Comparison of ENCODE assay signal across 13 mouse cellular contexts in the genomic region with DNA sequence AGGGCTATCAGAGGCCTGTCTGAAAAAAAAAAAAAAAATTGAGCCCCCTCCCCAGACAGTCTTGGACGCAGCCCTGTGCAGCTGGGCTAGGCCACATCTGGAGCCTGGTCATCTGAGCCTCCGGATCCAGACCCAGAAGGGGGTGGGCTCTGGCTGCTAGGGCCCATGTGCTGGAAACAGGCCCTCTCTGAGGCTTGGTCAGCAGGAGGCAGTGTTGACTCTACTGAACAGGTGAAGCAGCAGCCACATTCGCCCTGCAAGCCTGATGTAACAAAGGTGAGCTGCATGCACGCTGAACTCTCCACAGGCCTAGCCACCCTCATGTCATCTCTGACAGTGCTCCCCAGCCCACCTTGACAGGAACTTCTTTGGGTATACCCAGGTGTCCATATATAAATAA. TPM values are rescaled to one million over a fixed set of nuclear protein-coding genes. Genes with fewer than 3 reads are reported as not detected.
A peak's percentile ranks its signal among the peaks of the same experiment; 100 is the strongest.
DNase-seq lines count a peak whose midpoint lies in the region; ATAC-seq and TF ChIP-seq lines count a peak whose summit lies in the region.
"Had no signal": no experiment of that assay in that cellular context is flagged by ENCODE, and none has a peak within 500 bp of the region (broad histone marks: within the 10 kb centered on the region; RNA-seq: fewer than 3 reads in every experiment).

No protein-coding gene starts in this region.

- TF ChIP-seq CTCF in liver, postnatal 0 days (IDR thresholded peaks at IDR 0.05; ENCODE audit: low read depth) = peak; percentile 39

- no peak for ATAC-seq in liver, postnatal 0 days

- no peak overlapping the region for H3K4me3 ChIP-seq in liver, postnatal 0 days (ENCODE audit: low read depth, low read length)
- H3K4me3 ChIP-seq: lung, embryonic 15.5 days had no signal

- intact Hi-C loops in gastrocnemius, postnatal 14 days (cut with DNase I; ENCODE audit: low total_unique reads) = no loop called here

- no peak overlapping the region for H3K9ac ChIP-seq in liver, postnatal 0 days (replicated peaks)
- H3K9ac ChIP-seq: lung, embryonic 15.5 days had no signal

- no peak for TF ChIP-seq EP300 in liver, postnatal 0 days (IDR thresholded peaks at IDR 0.05; ENCODE audit: low read depth)

- H3K4me2 ChIP-seq in liver, postnatal 0 days (ENCODE audit: low read depth, low read length) = no peak overlapping the region
- H3K4me2 ChIP-seq: lung, embryonic 15.5 days had no signal

- 74% methylated on average over 4 of the region's 4 CpGs for WGBS in liver, postnatal 0 days (ENCODE audit: insufficient replicate concordance)

- no peaks in the 10 kb centered on the region for H3K36me3 ChIP-seq in liver, postnatal 0 days (replicated peaks; ENCODE audit: insufficient read depth, low read length)

- no peak overlapping the region for H3K27ac ChIP-seq in liver, postnatal 0 days (ENCODE audit: low read depth)
- H3K27ac ChIP-seq: lung, embryonic 15.5 days had no signal

- no peaks in the 10 kb centered on the region for H3K27me3 ChIP-seq in liver, postnatal 0 days (ENCODE audit: insufficient read depth, low read length)
- H3K27me3 ChIP-seq: lung, embryonic 15.5 days had no signal

- H3K4me1 ChIP-seq in liver, postnatal 0 days (ENCODE audit: insufficient read depth) = peaks cover 27% of the 10 kb centered on the region

- DNase-seq in gastrocnemius, postnatal 14 days = peak; percentile 45
- no peak for DNase-seq in gastrocnemius, postnatal 10 days
- no peak for DNase-seq in liver, postnatal 0 days
- DNase-seq in liver = no peak
- DNase-seq in ES-CJ7 (ENCODE audit: low read depth, low spot score) = peak; percentile 68
- peak; percentile 18 for DNase-seq in induced T-regulatory cell, adult 2 months (ENCODE audit: low read depth)
- DNase-seq in natural killer cell, adult 2 months (ENCODE audit: low spot score in 2 of 2) = no peak
- no peak for DNase-seq in adrenal gland, postnatal 4 days (ENCODE audit: low spot score in 2 of 2)
- DNase-seq: cerebellum, adult 11-12 months; gastrocnemius, postnatal 25 days; kidney, adult 9 months; spleen, adult 18-20 months had no signal

- no peaks in the 10 kb centered on the region for H3K9me3 ChIP-seq in liver, postnatal 0 days (ENCODE audit: low read length)
- H3K9me3 ChIP-seq: lung, embryonic 15.5 days had no signal

RNA-seq across cellular contexts. Expression of a gene that starts 5.0 kb away (rescaled TPM):
- 10 to 100 TPM; 22.2 to 27.7 TPM for total RNA-seq in gastrocnemius, postnatal 14 days (2021)
- total RNA-seq in gastrocnemius, postnatal 10 days (2021) = 10 to 100 TPM; 26.8 to 29.3 TPM
- 1.7 TPM in 2 replicates for polyA plus RNA-seq in liver, postnatal 0 days (2015; fragmentation: Nextera tagmentation; extraction: Ambion mirVana)
- total RNA-seq in adrenal gland, postnatal 4 days (2021) = 10 to 100 TPM; 55.5 to 60.5 TPM

RNA-seq across cellular contexts. Expression of a gene that starts 25.7 kb away (rescaled TPM):
- 1 to 10 TPM; 6.0 TPM for total RNA-seq in gastrocnemius, postnatal 14 days (2021)
- total RNA-seq in gastrocnemius, postnatal 10 days (2021) = 1 to 10 TPM; 2.8 to 5.5 TPM
- polyA plus RNA-seq in liver, postnatal 0 days (2015; fragmentation: Nextera tagmentation; extraction: Ambion mirVana) = not detected in 2 replicates
- total RNA-seq in adrenal gland, postnatal 4 days (2021) = not detected
- polyA plus RNA-seq: lung, embryonic 15.5 days had no signal

RNA-seq across cellular contexts. Expression of a gene that starts 36.1 kb away (rescaled TPM):
- 10 to 100 TPM in 1 of 2 experiments, 1 to 10 TPM in 1; 9.0 to 17.7 TPM for total RNA-seq in gastrocnemius, postnatal 14 days (2021)
- total RNA-seq in gastrocnemius, postnatal 10 days (2021) = 10 to 100 TPM; 10.5 to 12.8 TPM
- 0.40 and 0.76 TPM in 2 replicates for polyA plus RNA-seq in liver, postnatal 0 days (2015; fragmentation: Nextera tagmentation; extraction: Ambion mirVana)
- total RNA-seq in adrenal gland, postnatal 4 days (2021) = 1 to 10 TPM; 7.4 to 9.5 TPM

RNA-seq across cellular contexts. Expression of a gene that starts 41.3 kb away (rescaled TPM):
- total RNA-seq in gastrocnemius, postnatal 14 days (2021) = 1 to 10 TPM in 1 of 2 experiments, under 1 TPM in 1; 0.66 to 1.8 TPM
- 1 to 10 TPM; 1.7 to 2.2 TPM for total RNA-seq in gastrocnemius, postnatal 10 days (2021)
- 17.3 and 17.8 TPM in 2 replicates for polyA plus RNA-seq in liver, postnatal 0 days (2015; fragmentation: Nextera tagmentation; extraction: Ambion mirVana)
- 1 to 10 TPM; 3.7 to 3.8 TPM for total RNA-seq in adrenal gland, postnatal 4 days (2021)

RNA-seq across cellular contexts. Expression of a gene that starts 53.8 kb away (rescaled TPM):
- 1 to 10 TPM; 2.5 to 3.9 TPM for total RNA-seq in gastrocnemius, postnatal 14 days (2021)
- total RNA-seq in gastrocnemius, postnatal 10 days (2021) = 1 to 10 TPM; 3.8 to 6.6 TPM
- 1.5 and 1.8 TPM in 2 replicates for polyA plus RNA-seq in liver, postnatal 0 days (2015; fragmentation: Nextera tagmentation; extraction: Ambion mirVana)
- 10 to 100 TPM; 24.9 to 32.1 TPM for total RNA-seq in adrenal gland, postnatal 4 days (2021)

Comparison
In these comparisons a context has a peak if more than half of its experiments do, and no peak if none do; other contexts are left out.
1. DNase-seq: peak in gastrocnemius, postnatal 14 days (single experiment), ES-CJ7 (single experiment) and induced T-regulatory cell, adult 2 months (single experiment); none in gastrocnemius, postnatal 10 days (single experiment), liver, postnatal 0 days (single experiment), liver (single experiment), natural killer cell, adult 2 months (0 of 2) and adrenal gland, postnatal 4 days (0 of 2).